In genomic region chr12:99932245-99932644, GRCm38 (mm10) we compare ENCODE assay signal across 21 mouse cellular contexts.
"Had no signal": no experiment of that assay in that cellular context is flagged by ENCODE, and none has a peak within 500 bp of the region (broad histone marks: within the 10 kb centered on the region; RNA-seq: fewer than 3 reads in every experiment).

No protein-coding gene starts in this region.

- DNase-seq: cerebellum, adult 8-10 months; cerebellum, adult 9-10 months; cerebellum, adult 9-11 months; cerebellum, postnatal 10 days; cerebellum, postnatal 14 days; cerebellum, postnatal 25 days; cerebellum, postnatal 36 days; embryo, embryonic 11 days; forebrain, postnatal 0 days; gastrocnemius, adult 2 months; gastrocnemius, postnatal 10 days; gastrocnemius, postnatal 14 days; gastrocnemius, postnatal 25 days; gastrocnemius, postnatal 36 days; heart, adult 11 months; heart, adult 18-20 months; heart, adult 2 months had no signal

- ATAC-seq: forebrain, embryonic 13.5 days; forebrain, embryonic 14.5 days; forebrain, embryonic 15.5 days; forebrain, embryonic 16.5 days; forebrain, postnatal 0 days had no signal
